Mouse (Mus musculus) layer of hippocampus, adult 18-20 months (tissue): Measurements from ENCODE around the gene Vmn1r3. TPM values are rescaled to one million over a fixed set of nuclear protein-coding genes. Genes with fewer than 3 reads are reported as not detected.
"Not testable (repeated sequence)": the region's sequence is repeated elsewhere in the genome, so short reads cannot be mapped to it uniquely, and the experiment has no call there.

Source experiments
- DNase-seq, 2 experiments: peaks; one replicate each; pipeline ENCODE4 v3.0.0; 2022; ENCODE audit warnings: low spot score in 2 of 2
- long read RNA-seq: library from polyadenylated mRNA; stranded (forward); transcript quantifications from one replicate; pipeline ENCODE4 v2.0.0, GENCODE M21; 2021
- total RNA-seq, 2 experiments: library from RNA; stranded (reverse); gene quantifications; 2 replicates each; pipeline ENCODE4 v1.2.3; 2021

Gene Vmn1r3
- not detected for total RNA-seq
- long read RNA-seq = 0 reads

DNA sequence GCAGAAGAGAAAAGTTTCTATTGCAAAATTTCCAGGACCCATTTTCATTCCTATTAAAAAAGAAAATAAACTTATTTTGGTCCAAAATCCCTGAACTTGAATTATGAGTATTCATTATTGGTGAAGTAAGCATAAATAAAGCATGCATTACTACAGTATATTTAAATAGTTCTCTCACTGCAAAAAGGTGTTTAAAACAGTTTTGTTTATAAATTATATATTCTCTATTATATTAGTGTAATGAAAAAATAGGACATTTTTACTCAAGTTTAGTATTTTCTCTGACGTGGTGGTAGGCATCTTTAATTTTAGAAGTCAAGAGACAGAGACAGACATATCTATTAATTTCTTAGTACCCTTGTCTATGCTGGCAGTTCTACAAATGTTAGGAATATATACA lies at the start of gene Vmn1r3:
Vmn1r3 (minus strand) TSS at position 101 of the 400 bp plus-strand sequence.
- DNase-seq = not testable (repeated sequence)

DNA sequence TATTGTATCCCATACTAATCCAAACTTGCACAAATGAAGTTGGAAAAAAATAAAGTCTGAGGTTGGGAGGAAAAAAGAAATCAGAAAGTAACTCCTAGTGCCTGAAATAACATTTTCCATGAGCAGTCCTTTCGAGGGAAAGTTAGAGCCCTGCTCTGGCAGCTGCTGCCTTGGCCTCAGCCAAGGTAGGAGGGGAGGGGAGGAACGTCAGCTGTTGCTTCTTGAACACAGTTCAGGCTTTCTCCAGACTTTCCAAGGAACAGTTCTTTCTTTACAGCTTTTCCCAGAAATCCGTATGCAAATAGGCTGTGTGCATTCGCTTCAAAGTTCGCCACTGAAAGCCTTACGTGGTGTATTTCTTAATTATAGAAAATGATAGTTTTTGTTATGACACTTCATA lies 46.9 kb upstream of the Vmn1r3 start:
- no peak for DNase-seq

DNA sequence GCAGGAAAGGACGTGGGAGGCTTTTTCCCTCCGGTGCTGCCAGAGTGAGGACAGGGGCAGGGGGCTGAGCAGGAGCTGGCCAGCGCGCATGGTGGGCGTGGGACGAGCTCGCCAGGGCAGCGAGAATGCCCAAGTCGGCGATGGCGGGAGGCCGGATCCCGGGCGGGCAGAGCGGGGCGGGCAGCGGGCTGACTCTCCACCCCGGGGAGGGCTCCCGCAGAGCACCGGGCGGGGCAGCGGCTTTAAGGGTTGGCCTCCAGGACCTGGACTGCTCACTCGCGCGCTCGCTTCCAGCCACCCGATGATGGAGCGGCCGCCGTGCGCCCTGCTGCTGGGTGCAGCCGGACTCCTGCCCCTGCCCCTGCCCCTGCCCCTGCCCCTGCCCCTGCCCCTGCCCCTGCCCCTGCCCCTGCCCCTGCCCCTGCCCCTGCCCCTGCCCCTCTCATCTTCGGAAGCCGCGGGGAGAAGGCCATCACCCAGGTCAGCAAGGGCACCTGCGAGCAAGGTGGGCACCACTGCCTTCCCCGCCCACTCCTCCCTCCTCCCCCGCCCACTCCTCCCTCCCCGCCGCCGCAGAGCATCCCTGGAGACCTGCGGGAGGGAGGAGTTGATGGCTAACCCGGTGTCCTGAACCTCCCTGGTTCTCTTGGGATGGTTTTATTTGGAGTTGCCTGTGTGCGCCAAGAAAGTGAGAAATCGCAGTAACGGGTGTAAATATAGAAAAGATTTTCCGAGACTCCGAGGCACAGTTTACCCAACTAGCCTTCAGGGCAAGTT lies 45.9 kb upstream of the Vmn1r3 start:
- DNase-seq = no peak

DNA sequence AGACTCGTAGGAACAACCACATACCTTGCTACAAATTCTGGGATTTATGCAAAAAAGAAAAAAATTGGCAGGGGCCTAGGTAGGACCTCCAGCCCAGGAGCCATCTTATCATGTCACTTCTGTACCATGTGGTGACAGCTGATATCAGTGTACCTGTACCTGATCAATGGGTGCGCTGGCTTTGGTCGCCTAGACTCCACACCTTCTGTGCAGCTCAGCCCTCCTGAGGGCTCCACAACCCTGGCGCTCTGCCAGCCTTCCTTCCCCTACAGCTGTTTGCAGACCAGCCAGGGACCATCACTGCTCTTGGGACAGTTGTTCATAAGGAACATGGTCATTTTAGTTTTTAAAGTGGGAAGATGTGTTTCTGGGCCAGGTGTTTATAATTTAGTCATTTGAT lies 44.4 kb upstream of the Vmn1r3 start:
- no peak for DNase-seq

DNA sequence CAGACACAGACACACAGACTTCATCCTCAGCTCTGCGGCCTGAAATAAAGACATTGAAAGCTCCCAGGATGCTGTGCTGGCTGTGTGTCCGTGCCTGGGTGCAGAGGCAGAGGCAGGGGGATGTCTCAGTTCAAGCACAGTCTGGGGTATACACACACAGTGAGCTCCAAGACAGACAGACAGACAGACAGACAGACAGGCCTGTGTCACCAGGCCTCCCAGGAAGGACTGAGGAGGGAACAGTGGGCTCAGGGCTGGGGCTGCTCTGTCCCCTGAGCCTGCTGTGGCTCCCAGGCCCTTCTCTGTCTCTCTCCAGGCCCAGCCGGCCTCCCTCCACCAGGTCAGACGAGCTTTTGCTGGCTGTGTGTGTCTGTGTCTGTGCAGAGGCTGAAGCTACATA lies 43.3 kb upstream of the Vmn1r3 start:
- no peak for DNase-seq

DNA sequence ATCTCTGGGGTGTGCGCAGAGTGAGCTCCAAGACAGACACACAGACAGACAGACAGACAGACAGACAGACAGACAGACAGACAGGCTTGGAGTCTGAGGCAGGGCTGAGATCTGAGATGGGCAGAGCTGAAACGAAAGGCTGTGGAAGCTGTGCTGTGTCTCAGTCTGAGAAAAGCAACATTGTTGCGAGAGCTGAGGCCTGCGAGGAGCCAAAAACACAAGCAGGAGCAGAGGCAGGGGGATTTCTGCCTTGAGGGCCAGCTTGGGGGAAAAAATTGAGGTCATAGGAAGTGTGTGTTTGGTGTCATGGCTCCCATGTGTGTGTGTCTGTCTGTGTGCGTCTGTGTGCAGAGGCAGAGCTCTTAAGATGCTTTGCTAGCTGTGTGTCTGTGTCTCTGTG lies 42.6 kb upstream of the Vmn1r3 start:
- DNase-seq = no peak

DNA sequence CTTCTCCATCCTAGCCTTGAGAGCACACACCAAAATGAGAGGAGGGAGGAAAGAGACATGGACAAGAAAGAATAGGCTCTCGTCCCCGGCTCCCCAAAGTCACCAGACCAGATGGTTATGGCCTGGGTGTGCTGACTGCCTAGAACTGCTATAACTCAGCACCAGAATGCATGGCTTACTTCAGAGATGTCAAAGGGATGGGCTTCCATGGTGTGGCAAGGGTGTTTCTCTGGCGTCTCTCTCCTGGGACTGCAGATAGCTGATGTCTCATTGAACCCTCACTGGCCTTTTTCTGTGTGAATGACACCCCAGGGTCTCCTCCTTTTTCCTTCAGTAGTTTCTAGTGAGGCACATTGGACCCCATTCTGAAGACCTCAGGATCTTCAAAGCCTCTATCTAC lies 41.3 kb upstream of the Vmn1r3 start:
- DNase-seq = no peak

DNA sequence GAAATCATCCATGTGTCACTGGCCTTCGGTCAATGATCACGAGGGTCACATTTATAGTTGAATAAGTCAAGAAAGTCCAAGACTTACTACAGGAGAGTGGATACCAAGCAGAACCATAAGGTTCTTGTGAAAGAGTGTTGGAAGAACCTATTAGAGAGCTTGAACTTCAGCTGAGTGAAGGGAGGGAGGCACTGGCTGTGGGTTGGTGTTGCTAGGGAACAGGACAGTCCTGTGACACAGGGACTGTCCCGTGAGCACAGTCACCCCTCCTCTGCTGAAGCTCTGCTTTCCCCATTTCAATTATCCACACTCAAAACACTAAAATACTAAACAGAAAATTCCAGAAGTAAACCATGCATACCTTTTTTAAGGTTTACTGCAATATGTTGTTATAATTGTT lies 40.3 kb upstream of the Vmn1r3 start:
- not testable (repeated sequence) for DNase-seq

DNA sequence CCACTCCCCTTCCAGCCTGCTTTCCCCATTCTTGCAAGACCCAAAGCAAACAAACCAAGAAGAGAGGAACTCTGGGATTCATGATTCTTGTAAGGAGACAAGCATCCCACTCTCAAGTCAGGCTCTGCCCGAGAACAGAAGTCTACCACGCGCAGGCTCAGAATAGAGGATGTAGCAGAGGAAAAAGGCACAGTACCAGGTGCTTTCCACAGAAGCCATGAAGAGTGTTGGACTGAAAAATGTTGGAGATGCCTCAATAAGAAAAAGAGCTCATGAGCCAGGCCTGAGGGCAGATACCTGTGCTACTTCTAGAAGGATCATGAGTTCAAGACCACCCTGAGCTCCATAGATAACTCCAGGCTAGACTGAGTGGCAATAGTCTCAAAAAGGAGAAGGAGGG lies 39.7 kb upstream of the Vmn1r3 start:
- DNase-seq = not testable (repeated sequence)

DNA sequence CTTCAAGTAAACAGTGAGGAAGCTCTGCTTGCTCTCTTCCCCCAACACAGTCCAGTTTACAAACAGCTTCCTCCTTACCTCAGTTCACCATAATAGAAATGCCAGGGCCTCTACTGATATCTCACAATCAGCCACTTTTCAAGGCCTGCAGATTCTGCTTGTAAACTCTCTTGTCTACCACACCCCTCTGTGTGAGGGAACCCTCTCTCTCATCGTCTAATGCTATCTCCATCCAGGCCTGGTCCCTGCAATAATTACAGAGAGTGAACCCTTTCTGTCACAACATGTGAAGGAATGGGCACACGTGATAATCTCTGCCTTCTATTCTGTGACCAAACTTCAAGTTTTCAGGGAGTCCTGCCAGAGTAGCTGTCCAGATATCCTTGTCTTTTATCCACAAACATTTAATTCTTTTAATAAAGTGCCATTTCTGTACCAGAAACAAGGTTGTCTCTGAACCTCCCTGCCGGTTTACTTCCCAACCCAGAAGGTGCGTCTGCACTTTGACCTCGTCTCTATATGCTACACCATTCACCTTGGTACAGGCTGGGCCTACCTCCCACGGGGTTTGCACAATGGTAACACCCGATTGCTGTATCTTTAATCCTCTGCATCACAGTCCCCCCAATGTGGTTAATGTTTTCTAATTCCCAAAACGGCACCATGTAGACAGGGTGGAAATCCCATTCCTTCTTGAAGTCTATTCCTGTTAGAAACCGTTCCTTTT lies 38.5 kb upstream of the Vmn1r3 start:
- not testable (repeated sequence) for DNase-seq

DNA sequence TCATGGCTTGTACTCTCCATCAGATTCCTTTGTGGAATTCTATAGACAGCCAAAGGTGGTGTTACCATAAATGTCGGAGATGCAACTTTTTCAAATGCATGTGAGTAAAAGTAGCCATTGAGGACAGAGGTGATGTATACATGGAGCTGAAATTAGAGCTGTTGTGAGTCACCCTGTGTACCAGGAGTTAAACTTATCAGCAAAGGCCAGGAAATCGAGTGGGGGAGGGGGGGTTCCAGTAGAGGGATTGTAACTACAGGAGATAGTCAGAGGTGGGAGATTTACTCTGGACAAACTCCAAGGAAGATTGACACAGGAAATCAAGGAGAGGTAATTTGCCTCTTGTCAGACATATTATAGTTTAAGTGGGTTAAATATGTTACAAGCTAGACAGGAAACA lies 31.2 kb upstream of the Vmn1r3 start:
- DNase-seq = not testable (repeated sequence)

DNA sequence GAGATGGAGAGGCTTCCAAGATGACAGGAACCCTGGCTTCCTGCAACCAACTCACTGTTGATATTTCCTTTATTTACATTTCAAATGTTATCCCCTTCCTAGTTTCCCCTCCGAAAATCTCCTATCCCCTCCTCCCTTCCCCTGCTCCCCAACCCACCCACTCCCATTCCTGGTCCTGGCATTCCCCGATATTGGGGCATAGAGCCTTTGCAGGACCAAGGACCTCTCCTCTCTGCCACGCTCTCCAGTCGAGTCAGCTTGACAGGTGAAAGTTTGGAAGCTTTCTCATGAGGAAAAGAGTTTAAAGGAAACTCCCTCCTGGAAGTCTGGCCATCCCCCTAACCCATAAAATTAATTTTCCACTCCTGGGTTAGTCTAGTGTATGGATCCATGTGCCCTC lies 28.2 kb upstream of the Vmn1r3 start:
- DNase-seq = not testable (repeated sequence)

DNA sequence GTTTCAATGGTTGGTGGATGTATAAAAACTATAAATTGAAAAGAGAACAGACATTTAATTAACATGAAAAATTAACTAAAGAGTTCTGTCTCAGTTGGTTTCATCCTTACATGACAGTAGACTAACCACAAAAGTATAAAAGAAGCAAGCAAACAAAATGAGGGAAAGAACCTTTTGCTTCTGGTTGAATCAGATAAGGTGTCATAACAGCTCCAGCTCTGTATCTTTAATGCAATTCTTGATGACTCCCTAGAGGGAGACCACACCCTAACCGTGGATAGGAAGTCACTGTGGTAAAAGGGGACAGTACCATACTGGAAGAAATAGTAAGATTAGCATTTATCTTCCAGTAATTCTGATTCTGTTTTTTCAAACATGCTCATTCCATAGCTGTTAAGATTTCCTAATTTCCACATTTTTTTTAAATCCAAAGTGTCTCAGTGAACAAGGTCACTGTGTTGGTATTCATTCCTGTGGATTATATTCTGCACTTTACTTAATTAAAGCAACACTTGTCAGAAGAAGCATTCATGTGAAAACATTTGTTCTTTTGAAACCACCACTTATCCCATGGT lies 24.6 kb upstream of the Vmn1r3 start:
- DNase-seq = not testable (repeated sequence)

DNA sequence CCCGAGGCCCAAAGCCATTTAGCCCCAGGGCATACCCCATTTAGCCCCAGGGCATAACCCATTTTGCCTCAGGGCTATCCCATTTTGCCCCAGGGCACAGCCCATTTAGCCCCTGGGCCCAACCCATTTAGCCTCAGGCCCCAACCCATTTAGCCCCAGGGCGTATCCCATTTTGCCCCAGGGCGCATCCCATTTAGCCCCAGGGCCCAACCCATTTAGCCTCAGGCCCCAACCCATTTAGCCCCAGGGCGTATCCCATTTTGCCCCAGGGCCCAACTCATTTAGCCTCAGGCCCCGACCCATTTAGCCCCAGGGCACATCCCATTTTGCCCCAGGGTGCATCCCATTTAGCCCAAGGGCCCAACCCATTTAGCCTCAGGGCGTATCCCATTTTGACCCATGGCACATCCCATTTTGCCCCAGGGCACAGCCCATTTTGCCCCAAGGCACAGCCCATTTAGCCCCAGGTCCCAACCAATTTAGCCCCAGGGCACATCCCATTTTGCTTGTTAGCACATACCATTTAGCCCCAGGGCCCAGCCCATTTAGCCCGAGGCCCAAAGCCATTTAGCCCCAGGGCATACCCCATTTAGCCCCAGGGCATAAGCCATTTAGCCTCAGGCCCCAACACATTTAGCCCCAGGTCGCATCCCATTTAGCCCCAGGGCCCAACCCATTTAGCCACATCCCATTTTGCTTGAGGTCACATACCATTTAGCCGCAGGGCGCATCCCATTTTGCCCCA lies 8.2 kb downstream of the Vmn1r3 start:
- DNase-seq = not testable (repeated sequence)

DNA sequence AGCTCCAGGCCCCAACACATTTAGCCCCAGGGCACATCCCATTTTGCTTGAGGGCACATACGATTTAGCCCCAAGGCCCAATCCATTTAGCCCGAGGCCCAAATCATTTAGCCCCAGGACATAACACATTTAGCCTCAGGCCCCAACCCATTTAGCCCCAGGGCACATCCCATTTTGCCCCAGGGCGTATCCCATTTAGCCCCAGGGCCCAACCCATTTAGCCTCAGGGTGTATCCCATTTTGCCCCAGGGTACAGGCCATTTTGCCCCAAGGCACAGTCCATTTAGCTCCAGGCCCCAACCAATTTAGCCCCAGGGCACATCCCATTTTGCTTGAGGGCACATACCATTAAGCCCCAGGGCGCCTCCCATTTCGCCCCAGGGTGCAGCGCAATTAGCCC lies 9.0 kb downstream of the Vmn1r3 start:
- DNase-seq = not testable (repeated sequence)

DNA sequence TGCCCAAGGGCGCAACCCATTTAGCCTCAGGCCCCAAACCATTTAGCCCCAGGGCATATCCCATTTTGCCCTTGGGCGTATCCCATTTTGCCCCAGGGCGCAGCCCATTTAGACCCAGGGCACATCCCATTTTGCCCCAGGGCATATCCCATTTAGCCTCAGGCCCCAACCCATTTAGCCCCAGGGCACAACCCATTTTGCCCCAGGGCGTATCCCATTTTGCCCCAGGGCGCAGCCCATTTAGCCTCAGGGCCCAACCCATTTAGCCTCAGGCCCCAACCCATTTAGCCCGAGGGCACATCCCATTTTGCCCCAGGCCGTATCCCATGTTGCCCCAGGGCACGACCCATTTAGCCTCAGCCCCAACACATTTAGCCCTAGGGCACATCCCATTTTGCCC lies 9.4 kb downstream of the Vmn1r3 start:
- not testable (repeated sequence) for DNase-seq

DNA sequence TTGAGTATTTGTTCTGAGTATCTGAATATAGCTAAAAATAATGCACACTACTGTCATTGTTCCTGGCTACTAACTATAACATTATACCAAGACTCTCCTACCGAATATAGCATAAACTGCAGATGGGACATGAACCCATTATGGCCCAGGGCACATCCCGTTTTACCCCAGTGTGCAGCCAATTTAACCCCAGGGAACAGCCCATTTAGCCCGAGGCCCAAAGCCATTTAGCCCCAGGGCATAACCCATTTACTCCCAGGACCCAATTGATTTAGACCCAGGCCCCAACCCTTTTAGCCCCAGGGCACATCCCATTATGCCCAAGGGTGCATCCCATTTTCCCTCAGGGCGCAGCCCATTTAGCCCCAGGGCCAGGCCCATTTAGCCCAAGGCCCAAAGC lies 10.6 kb downstream of the Vmn1r3 start:
- not testable (repeated sequence) for DNase-seq

DNA sequence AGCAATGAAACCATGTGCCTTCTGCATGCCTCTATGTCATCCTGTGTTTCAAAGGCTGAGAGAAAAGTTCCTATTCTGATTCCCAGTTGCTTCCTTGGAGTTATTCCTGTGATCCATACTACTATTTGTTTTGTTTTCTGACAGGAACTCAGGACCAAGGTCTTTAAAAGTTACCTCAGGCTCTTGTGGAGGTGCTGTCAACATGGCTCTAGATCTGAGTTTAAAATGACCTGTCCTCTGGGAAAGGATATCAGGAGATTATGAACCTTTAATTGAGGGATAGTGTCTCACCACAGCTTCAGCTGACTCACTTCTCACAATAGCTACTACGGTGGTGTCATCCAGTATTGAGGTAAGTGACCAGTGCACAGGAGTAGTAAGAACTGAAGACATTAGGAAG lies 18.1 kb downstream of the Vmn1r3 start, which contains the start of gene Vmn1r2:
Vmn1r2 (plus strand) TSS at position 301 of the 400 bp plus-strand sequence.
- DNase-seq = not testable (repeated sequence)

DNA sequence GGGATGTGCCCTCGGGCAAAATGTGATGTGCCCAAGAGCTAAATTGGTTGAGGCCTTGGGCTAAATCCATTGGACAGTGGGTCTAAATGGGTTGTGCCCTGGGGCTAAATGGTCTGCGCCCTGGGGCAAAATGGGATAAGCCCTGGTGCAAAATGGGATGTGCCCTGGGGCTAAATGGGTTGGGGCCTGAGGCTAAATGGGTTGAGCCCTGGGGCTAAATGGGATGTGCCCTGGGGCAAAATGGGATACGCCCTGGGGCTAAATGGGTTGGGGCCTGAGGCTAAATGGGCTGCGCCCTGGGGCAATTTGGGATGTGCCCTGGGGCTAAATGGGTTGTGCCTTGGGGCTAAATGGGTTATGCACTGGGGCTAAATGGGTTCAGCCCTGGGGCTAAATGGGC lies 20.1 kb downstream of the Vmn1r3 start:
- DNase-seq = no peak

DNA sequence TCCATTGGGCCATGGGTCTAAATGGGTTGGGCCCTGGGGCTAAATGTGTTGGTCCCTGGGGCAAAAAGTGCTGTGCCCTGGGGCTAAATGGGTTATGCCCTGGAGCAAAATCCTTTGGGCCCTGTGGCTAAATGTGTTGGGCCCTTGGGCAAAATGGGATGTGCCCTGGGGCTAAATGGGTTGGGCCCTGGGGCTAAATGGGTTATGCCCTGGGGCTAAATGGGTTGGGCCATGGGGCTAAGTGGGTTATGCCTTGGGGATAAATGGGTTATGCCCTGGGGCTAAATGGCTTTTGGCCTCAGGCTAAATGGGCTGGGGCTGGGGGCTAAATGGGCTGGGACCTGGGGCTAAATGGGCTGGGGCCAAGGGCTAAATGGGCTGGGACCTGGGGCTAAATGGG lies 20.7 kb downstream of the Vmn1r3 start:
- DNase-seq = not testable (repeated sequence)

DNA sequence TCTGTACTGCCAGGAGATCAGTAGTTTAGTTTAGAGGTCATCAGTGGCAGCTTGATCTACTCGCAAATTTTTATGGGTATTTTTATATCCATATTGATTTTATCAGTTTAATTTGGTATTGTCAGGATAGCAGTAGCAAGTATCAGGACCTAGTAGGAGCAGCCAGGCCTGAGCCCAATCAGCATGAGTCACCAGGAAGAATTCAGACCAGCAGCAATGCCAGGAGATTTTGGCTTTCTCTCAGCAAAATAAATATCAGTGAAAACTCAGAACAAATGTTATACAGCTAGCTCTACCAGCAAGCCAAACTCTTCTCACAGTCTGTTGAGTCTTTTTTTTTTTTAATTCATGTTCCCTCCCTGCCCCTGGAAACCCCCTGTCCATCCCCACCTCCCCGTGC lies 31.8 kb downstream of the Vmn1r3 start:
- DNase-seq = not testable (repeated sequence)
